Comparison of ENCODE assay signal across 11 mouse cellular contexts in genomic region chr15:77873564-77873963, GRCm38 (mm10). TPM values are rescaled to one million over a fixed set of nuclear protein-coding genes. Genes with fewer than 3 reads are reported as not detected.
DNase-seq lines count a peak whose midpoint lies in the region; ATAC-seq and TF ChIP-seq lines count a peak whose summit lies in the region.
"Had no signal": no experiment of that assay in that cellular context is flagged by ENCODE, and none has a peak within 500 bp of the region (broad histone marks: within the 10 kb centered on the region; RNA-seq: fewer than 3 reads in every experiment).

No protein-coding gene starts in this region.

- H3K27ac ChIP-seq in liver, embryonic 12.5 days, result no peak overlapping the region
- no peak overlapping the region; the same call in 1 of the 2 replicates for H3K27ac ChIP-seq in bone marrow, adult 2 months (ENCODE audit: control insufficient read depth, insufficient read depth, low read depth, low read length, poor library complexity)
- peak overlapping the region; percentile 50; the same call in 1 of the 2 replicates for H3K27ac ChIP-seq in kidney, postnatal 0 days
- H3K27ac ChIP-seq in small intestine, adult 2 months (ENCODE audit: insufficient read depth, low read depth, low read length), result peak overlapping the region; percentile 50; the same call in 1 of the 2 replicates
- no peak overlapping the region for H3K27ac ChIP-seq in hindbrain, postnatal 0 days
- H3K27ac ChIP-seq: macrophage had no signal

- no peak overlapping the region for H3K9ac ChIP-seq in liver, embryonic 12.5 days
- no peak overlapping the region for H3K9ac ChIP-seq in kidney, postnatal 0 days (ENCODE audit: low read depth, low read length)
- H3K9ac ChIP-seq in hindbrain, postnatal 0 days (replicated peaks; ENCODE audit: low read length), result no peak overlapping the region

- ATAC-seq in liver, embryonic 12.5 days, result no peak; the same call in 1 of the 2 replicates
- ATAC-seq in kidney, postnatal 0 days (replicated peaks; ENCODE audit: low FRiP score, low read depth), result peak; percentile 77
- ATAC-seq in hindbrain, postnatal 0 days, result no peak
- no peak for ATAC-seq in inflammation-experienced regulatory T-cells, adult 6 months

- no peak for TF ChIP-seq POLR2A in bone marrow, adult 2 months (IDR thresholded peaks at IDR 0.05; ENCODE audit: borderline replicate concordance, control insufficient read depth, low read depth, low read length)
- no peak for TF ChIP-seq POLR2A in small intestine, adult 2 months (IDR thresholded peaks at IDR 0.05; ENCODE audit: low read depth, low read length)

- H3K4me2 ChIP-seq in liver, embryonic 12.5 days, result no peak overlapping the region
- no peak overlapping the region for H3K4me2 ChIP-seq in kidney, postnatal 0 days (ENCODE audit: low read length)
- no peak overlapping the region for H3K4me2 ChIP-seq in hindbrain, postnatal 0 days (ENCODE audit: low read depth, low read length)

- peak; percentile 28 for DNase-seq in liver
- peak; percentile 82 for DNase-seq in kidney, postnatal 0 days (ENCODE audit: low spot score)
- DNase-seq in spleen, postnatal 14 days (ENCODE audit: low spot score in 2 of 2), result no peak
- DNase-seq in hindbrain, postnatal 0 days (ENCODE audit: low spot score), result no peak

- WGBS in liver, embryonic 12.5 days (ENCODE audit: insufficient replicate concordance), result 60% methylated on average over 2 of the region's 2 CpGs
- WGBS in bone marrow, adult 2 months, result 80% methylated on average over 2 of the region's 2 CpGs
- 44% methylated on average over 2 of the region's 2 CpGs for WGBS in kidney, postnatal 0 days
- 50% methylated on average over 2 of the region's 2 CpGs for WGBS in small intestine, adult 2 months
- 88% methylated on average over 2 of the region's 2 CpGs for WGBS in hindbrain, postnatal 0 days

- no peaks in the 10 kb centered on the region for H3K9me3 ChIP-seq in liver, embryonic 12.5 days (replicated peaks)
- no peaks in the 10 kb centered on the region for H3K9me3 ChIP-seq in kidney, postnatal 0 days (replicated peaks; ENCODE audit: low read length)
- no peaks in the 10 kb centered on the region for H3K9me3 ChIP-seq in hindbrain, postnatal 0 days (ENCODE audit: low read length)
- H3K9me3 ChIP-seq: limb, embryonic 10.5 days had no signal

- H3K27me3 ChIP-seq in liver, embryonic 12.5 days (replicated peaks), result no peaks in the 10 kb centered on the region
- no peaks in the 10 kb centered on the region for H3K27me3 ChIP-seq in kidney, postnatal 0 days (ENCODE audit: insufficient read depth, low read length)
- H3K27me3 ChIP-seq in small intestine, adult 2 months (ENCODE audit: control insufficient read depth, insufficient read depth, low read length), result no peaks in the 10 kb centered on the region
- H3K27me3 ChIP-seq in hindbrain, postnatal 0 days (ENCODE audit: insufficient read depth, low read length), result no peaks in the 10 kb centered on the region

- peaks cover 14% of the 10 kb centered on the region for H3K4me1 ChIP-seq in liver, embryonic 12.5 days
- peaks cover 6% of the 10 kb centered on the region; the same call in 1 of the 2 replicates for H3K4me1 ChIP-seq in bone marrow, adult 2 months (ENCODE audit: control insufficient read depth, insufficient read depth, low read length)
- 0 out of 2 replicates have a peak, but pooled peaks cover 5% of the 10 kb centered on the region for H3K4me1 ChIP-seq in kidney, postnatal 0 days (replicated peaks; ENCODE audit: insufficient read depth, low read length)
- H3K4me1 ChIP-seq in small intestine, adult 2 months (ENCODE audit: control insufficient read depth, insufficient read depth, insufficient read length, low read length), result peaks cover 42% of the 10 kb centered on the region
- no peaks in the 10 kb centered on the region for H3K4me1 ChIP-seq in hindbrain, postnatal 0 days (ENCODE audit: insufficient read depth, low read length)

- no peak overlapping the region for H3K4me3 ChIP-seq in liver, embryonic 12.5 days
- peak overlapping the region; percentile 56 for H3K4me3 ChIP-seq in bone marrow, adult 2 months (replicated peaks; ENCODE audit: control insufficient read depth, low read depth, low read length)
- H3K4me3 ChIP-seq in kidney, postnatal 0 days (replicated peaks; ENCODE audit: low read depth, low read length), result no peak overlapping the region
- H3K4me3 ChIP-seq in small intestine, adult 2 months (ENCODE audit: low read depth, low read length), result no peak overlapping the region
- no peak overlapping the region for H3K4me3 ChIP-seq in hindbrain, postnatal 0 days (ENCODE audit: low read length)
- H3K4me3 ChIP-seq: erythroblast, embryonic 14.5 days; limb, embryonic 10.5 days had no signal

- H3K36me3 ChIP-seq in liver, embryonic 12.5 days, result no peaks in the 10 kb centered on the region
- H3K36me3 ChIP-seq in kidney, postnatal 0 days (ENCODE audit: insufficient read depth, low read length), result no peaks in the 10 kb centered on the region
- H3K36me3 ChIP-seq in small intestine, adult 2 months (ENCODE audit: control insufficient read depth, insufficient read depth, low read length), result no peaks in the 10 kb centered on the region
- H3K36me3 ChIP-seq in hindbrain, postnatal 0 days (ENCODE audit: insufficient read depth, low read length), result no peaks in the 10 kb centered on the region
- H3K36me3 ChIP-seq: limb, embryonic 10.5 days had no signal

- no peak for TF ChIP-seq CTCF in bone marrow, adult 2 months (IDR thresholded peaks at IDR 0.05; ENCODE audit: control insufficient read depth, insufficient read depth, low read length)
- TF ChIP-seq CTCF in kidney, postnatal 0 days (IDR thresholded peaks at IDR 0.05; ENCODE audit: low read depth), result no peak
- TF ChIP-seq CTCF in small intestine, adult 2 months (IDR thresholded peaks at IDR 0.05; ENCODE audit: extremely low read depth, insufficient read length, insufficient replicate concordance, low read depth, low read length), result no peak
- TF ChIP-seq CTCF in hindbrain, postnatal 0 days (IDR thresholded peaks at IDR 0.05; ENCODE audit: low read depth), result no peak

RNA-seq across cellular contexts. Expression of gene Myh9, which starts 31.6 kb away (rescaled TPM):
- 32.5 and 34.2 TPM in 2 replicates for polyA plus RNA-seq in liver, embryonic 12.5 days (2016; fragmentation: Nextera tagmentation; extraction: Ambion mirVana)
- 264 and 399 TPM in 2 replicates for polyA plus RNA-seq in bone marrow, adult 2 months (2011; ENCODE audit: insufficient read depth, insufficient read length, low replicate concordance, missing spikeins)
- 52.9 and 57.2 TPM in 2 replicates for polyA plus RNA-seq in kidney, postnatal 0 days (2015; fragmentation: Nextera tagmentation; extraction: Ambion mirVana)
- polyA plus RNA-seq in small intestine, adult 2 months (2012; rRNA removed), result 44.8 and 89.4 TPM in 2 replicates
- total RNA-seq in hindbrain, postnatal 0 days (2014; rRNA removed), result 29.4 and 33.6 TPM in 2 replicates
- polyA plus RNA-seq in hindbrain, postnatal 0 days (2015; fragmentation: Nextera tagmentation; extraction: Ambion mirVana), result 8.4 and 9.1 TPM in 2 replicates
- polyA plus RNA-seq in inflammation-experienced regulatory T-cells, adult 6 months (2017; shearing (Covaris generic)), result 100 to 1,000 TPM; 218 to 293 (median 259) TPM

RNA-seq across cellular contexts. Expression of gene Txn2, which starts 55.2 kb away (rescaled TPM):
- polyA plus RNA-seq in liver, embryonic 12.5 days (2016; fragmentation: Nextera tagmentation; extraction: Ambion mirVana), result 239 and 249 TPM in 2 replicates
- polyA plus RNA-seq in bone marrow, adult 2 months (2011; ENCODE audit: insufficient read depth, insufficient read length, low replicate concordance, missing spikeins), result 172 and 288 TPM in 2 replicates
- 245 and 253 TPM in 2 replicates for polyA plus RNA-seq in kidney, postnatal 0 days (2015; fragmentation: Nextera tagmentation; extraction: Ambion mirVana)
- 157 and 222 TPM in 2 replicates for polyA plus RNA-seq in small intestine, adult 2 months (2012; rRNA removed)
- total RNA-seq in hindbrain, postnatal 0 days (2014; rRNA removed), result 46.4 and 52.5 TPM in 2 replicates
- 212 and 215 TPM in 2 replicates for polyA plus RNA-seq in hindbrain, postnatal 0 days (2015; fragmentation: Nextera tagmentation; extraction: Ambion mirVana)
- 100 to 1,000 TPM; 178 to 243 (median 221) TPM for polyA plus RNA-seq in inflammation-experienced regulatory T-cells, adult 6 months (2017; shearing (Covaris generic))

Comparison
In these comparisons a context has a peak if more than half of its experiments do, and no peak if none do; other contexts are left out.
1. DNase-seq: peak in liver (single experiment) and kidney, postnatal 0 days (single experiment); none in spleen, postnatal 14 days (0 of 2) and hindbrain, postnatal 0 days (single experiment).
2. H3K27ac ChIP-seq: peak in kidney, postnatal 0 days (single experiment) and small intestine, adult 2 months (single experiment); none in liver, embryonic 12.5 days (single experiment), bone marrow, adult 2 months (single experiment) and hindbrain, postnatal 0 days (single experiment).